Mouse (Mus musculus) MEL (cell line): Measurements from ENCODE around the gene Strn. TPM values are rescaled to one million over a fixed set of nuclear protein-coding genes. Genes with fewer than 3 reads are reported as not detected.

Experiments
- DNase-seq: peaks from one replicate; pipeline ENCODE4 v3.0.0; 2011; ENCODE audit warnings: low read depth, low spot score
- H3K27ac ChIP-seq: 2 replicates; pipeline ENCODE4 v1.5.1; 2012; ENCODE audit warnings: low read depth, mild to moderate bottlenecking, control low read depth, low read length, moderate library complexity; ENCODE audit not compliant: control insufficient read depth
- H3K27me3 ChIP-seq, 2 experiments: fragments of 150-350 bp in 1 of 2; sonication (generic) in 1 of 2; 2 replicates each; pipeline ENCODE4 v1.6.1; 2012; ENCODE audit warnings: low read length in 2 of 2, mild to moderate bottlenecking in 2 of 2, improper control_type of control experiment in 1 of 2, moderate library complexity in 1 of 2; ENCODE audit not compliant: insufficient read depth in 2 of 2, control insufficient read depth in 1 of 2
- H3K36me3 ChIP-seq, 2 experiments: 2 replicates each; pipeline ENCODE4 v1.6.1; 2012 to 2014; ENCODE audit warnings: low read length in 2 of 2, improper control_type of control experiment in 1 of 2, inconsistent platforms in 1 of 2, mild to moderate bottlenecking in 1 of 2; ENCODE audit not compliant: insufficient read depth in 2 of 2, control insufficient read depth in 1 of 2
- H3K4me1 ChIP-seq, 2 experiments: fragments of 150-350 bp in 1 of 2; sonication (generic) in 1 of 2; 2 replicates each; pipeline ENCODE4 v1.6.1; 2012; ENCODE audit warnings: low read length in 2 of 2, improper control_type of control experiment in 1 of 2, mild to moderate bottlenecking in 1 of 2; ENCODE audit not compliant: insufficient read depth in 2 of 2, control insufficient read depth in 1 of 2
- H3K4me3 ChIP-seq, 2 experiments: fragments of 150-350 bp in 1 of 2; sonication (generic) in 1 of 2; 2 replicates each; pipeline ENCODE4 v1.5.1; 2012; ENCODE audit warnings: low read depth in 2 of 2, low read length in 2 of 2, mild to moderate bottlenecking in 2 of 2, moderate library complexity in 2 of 2, control low read depth in 1 of 2, improper control_type of control experiment in 1 of 2; ENCODE audit not compliant: control insufficient read depth in 1 of 2, insufficient read depth in 1 of 2
- H3K79me2 ChIP-seq: 2 replicates; pipeline ENCODE4 v1.6.1; 2012; ENCODE audit warnings: mild to moderate bottlenecking, low read length, moderate library complexity; ENCODE audit not compliant: control insufficient read depth, poor library complexity, insufficient read depth
- H3K9ac ChIP-seq: 2 replicates; pipeline ENCODE4 v1.6.1; 2012; ENCODE audit warnings: low read depth, mild to moderate bottlenecking, control low read depth, low read length, moderate library complexity; ENCODE audit not compliant: control insufficient read depth, poor library complexity, severe bottlenecking
- H3K9me3 ChIP-seq: fragments of 150-350 bp; sonication (generic); replicated peaks from 2 replicates; pipeline ENCODE4 v1.6.1; 2012; ENCODE audit warnings: mild to moderate bottlenecking, low read length, improper control_type of control experiment, moderate library complexity; ENCODE audit not compliant: insufficient read depth
- CHD1 ChIP-seq: IDR thresholded peaks from 2 replicates; pipeline ENCODE4 v1.6.1; 2012; ENCODE audit warnings: low read depth, mild to moderate bottlenecking, inconsistent platforms, low read length, improper control_type of control experiment
- CHD2 ChIP-seq: IDR thresholded peaks from 2 replicates; pipeline ENCODE4 v1.6.1; 2011; ENCODE audit warnings: low read length, improper control_type of control experiment
- CTCF ChIP-seq, 3 experiments: IDR thresholded peaks in 2 of 3; conservative IDR thresholded peaks in 1 of 3; 2 replicates each; pipeline ENCODE4 v1.5.1; 2011 to 2012; ENCODE audit warnings: low read length in 3 of 3, low read depth in 2 of 3, mild to moderate bottlenecking in 2 of 3, improper control_type of control experiment in 1 of 3, inconsistent platforms in 1 of 3, mixed read lengths in 1 of 3, moderate library complexity in 1 of 3; ENCODE audit not compliant: control insufficient read depth in 1 of 3, insufficient read depth in 1 of 3, poor library complexity in 1 of 3, severe bottlenecking in 1 of 3
- GATA1 ChIP-seq: IDR thresholded peaks from 2 replicates; pipeline ENCODE4 v1.6.1; 2011; ENCODE audit warnings: low read depth, low read length, improper control_type of control experiment
- KAT2A ChIP-seq: conservative IDR thresholded peaks from 2 replicates; pipeline ENCODE4 v1.6.1; 2012; ENCODE audit warnings: low read depth, low read length, improper control_type of control experiment, inconsistent platforms
- MAX ChIP-seq: IDR thresholded peaks from 2 replicates; pipeline ENCODE4 v1.6.1; 2011; ENCODE audit warnings: low read length, improper control_type of control experiment
- MAZ ChIP-seq: IDR thresholded peaks from 2 replicates; pipeline ENCODE4 v1.6.1; 2012; ENCODE audit warnings: low read depth, mild to moderate bottlenecking, inconsistent platforms, low read length, improper control_type of control experiment
- MEF2A ChIP-seq: IDR thresholded peaks from 2 replicates; pipeline ENCODE4 v1.6.1; 2014; ENCODE audit warnings: low read depth, mild to moderate bottlenecking, inconsistent platforms, low read length, improper control_type of control experiment; ENCODE audit not compliant: poor library complexity, insufficient replicate concordance, severe bottlenecking; ENCODE audit errors: extremely low read depth
- MXI1 ChIP-seq: IDR thresholded peaks from 2 replicates; pipeline ENCODE4 v1.6.1; 2011; ENCODE audit warnings: mild to moderate bottlenecking, low read depth, low read length, improper control_type of control experiment
- POLR2AphosphoS5 ChIP-seq: IDR thresholded peaks from 2 replicates; pipeline ENCODE4 v1.6.1; 2012; ENCODE audit warnings: low read depth, borderline replicate concordance, mild to moderate bottlenecking, inconsistent platforms, low read length, moderate library complexity, mixed read lengths
- RAD21 ChIP-seq: IDR thresholded peaks from 2 replicates; pipeline ENCODE4 v1.6.1; 2011; ENCODE audit warnings: mild to moderate bottlenecking, low read depth, low read length, improper control_type of control experiment
- RCOR1 ChIP-seq: IDR thresholded peaks from 2 replicates; pipeline ENCODE4 v1.6.1; 2012; ENCODE audit warnings: low read depth, mild to moderate bottlenecking, inconsistent platforms, low read length, improper control_type of control experiment
- SMC3 ChIP-seq: IDR thresholded peaks from 2 replicates; pipeline ENCODE4 v1.6.1; 2011; ENCODE audit warnings: low read depth, low read length, improper control_type of control experiment
- TCF12 ChIP-seq: IDR thresholded peaks from 2 replicates; pipeline ENCODE4 v1.6.1; 2014; ENCODE audit warnings: low read depth, mild to moderate bottlenecking, inconsistent platforms, low read length, improper control_type of control experiment, moderate library complexity
- UBTF ChIP-seq: IDR thresholded peaks from 2 replicates; pipeline ENCODE4 v1.6.1; 2012; ENCODE audit warnings: low read depth, mild to moderate bottlenecking, inconsistent platforms, low read length, improper control_type of control experiment, moderate library complexity, borderline replicate concordance; ENCODE audit not compliant: insufficient read depth
- ZKSCAN1 ChIP-seq: IDR thresholded peaks from 2 replicates; pipeline ENCODE4 v1.6.1; 2012; ENCODE audit warnings: low read depth, mild to moderate bottlenecking, inconsistent platforms, low read length, improper control_type of control experiment, moderate library complexity
- ZMIZ1 ChIP-seq: IDR thresholded peaks from 2 replicates; pipeline ENCODE4 v1.6.1; 2012; ENCODE audit warnings: low read depth, mild to moderate bottlenecking, inconsistent platforms, low read length, improper control_type of control experiment, moderate library complexity
- polyA plus RNA-seq, 2 experiments: library from polyadenylated mRNA; stranded (reverse) in 1 of 2; unstranded in 1 of 2; fragments of >175 nt in 1 of 2; fragments of >200 nt in 1 of 2; gene quantifications; 2 replicates each; pipeline versions ENCODE4 v1.2.1 to v1.2.4; 2012; ENCODE audit warnings: low replicate concordance in 2 of 2, low read depth in 1 of 2; ENCODE audit not compliant: insufficient read length in 2 of 2, insufficient read depth in 1 of 2, missing spikeins in 1 of 2
- total RNA-seq: library from RNA; depleted of rRNA; stranded (reverse); fragments of 300-350 nt; gene quantifications from 2 replicates; pipeline ENCODE4 v1.2.3, GENCODE M21; 2012

The Strn gene
- total and polyA plus RNA-seq, 3 experiments, result 10.2 to 13.9 TPM; not detected in 1

DNA sequence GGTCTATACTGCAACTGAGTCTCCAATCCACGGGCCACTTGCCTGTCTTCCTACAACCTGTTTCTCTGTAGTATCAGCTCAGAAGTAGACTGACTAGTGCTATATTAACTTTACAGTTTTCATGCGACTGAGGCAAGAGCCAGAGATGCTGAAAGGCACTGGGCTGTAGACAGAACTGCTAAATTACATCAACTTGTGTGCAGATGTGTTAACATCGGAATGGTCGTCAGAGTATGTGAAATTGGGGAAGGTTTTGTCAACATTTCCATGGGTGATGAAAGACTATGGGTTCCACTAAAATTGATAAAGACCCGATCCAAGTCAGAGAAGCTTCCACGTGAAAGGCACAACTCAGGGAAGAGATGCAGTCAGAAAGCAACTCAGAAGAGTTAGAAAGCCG, 34.0 kb downstream of the Strn start:
- H3K27ac ChIP-seq, result no peak overlapping the region
- TF ChIP-seq MAX (no peak), RCOR1 (no peak), KAT2A (no peak)
- H3K4me3 ChIP-seq, result no peak overlapping the region
- H3K9ac ChIP-seq, result no peak overlapping the region
- DNase-seq, result no peak
- no peaks in the 10 kb centered on the region for H3K27me3 ChIP-seq
- peaks cover 2 to 7% of the 10 kb centered on the region in 2 experiments; a peak in 3 of 4 replicates for H3K36me3 ChIP-seq
- H3K9me3 ChIP-seq, result no peaks in the 10 kb centered on the region
- H3K79me2 ChIP-seq, result no peaks in the 10 kb centered on the region
- no peaks in the 10 kb centered on the region for H3K4me1 ChIP-seq

- Histone ChIP-seq H3K4me1 (peaks cover 0 to 4% of the 10 kb centered on the region in 2 experiments; a peak in 1 of 4 replicates), H3K27me3 (no peaks in the 10 kb centered on the region), H3K4me3 (no peak overlapping the region), H3K79me2 (no peaks in the 10 kb centered on the region), H3K9me3 (no peaks in the 10 kb centered on the region), H3K27ac (no peak overlapping the region), H3K36me3 (peaks cover 2 to 11% of the 10 kb centered on the region in 2 experiments; a peak in 3 of 4 replicates), H3K9ac (no peak overlapping the region)
- no peak for DNase-seq
- no peak for TF ChIP-seq RAD21
- TF ChIP-seq UBTF, result no peak
- no peak for TF ChIP-seq MEF2A
- no peak for TF ChIP-seq KAT2A
- no peak for TF ChIP-seq MXI1
- TF ChIP-seq CTCF (IDR thresholded peaks at IDR 0.05 in 2 of 3, conservative IDR thresholded peaks at IDR 0.05 in 1 of 3; ENCODE audit: control insufficient read depth in 1 of 3, insufficient read depth in 1 of 3, low read depth in 2 of 3, low read length in 3 of 3, poor library complexity in 1 of 3, severe bottlenecking in 1 of 3), result no peak
- TF ChIP-seq SMC3, result no peak
Observed at GRCm38 (mm10) chr17:78698965-78699364, 38.0 kb downstream of the Strn start.

DNA sequence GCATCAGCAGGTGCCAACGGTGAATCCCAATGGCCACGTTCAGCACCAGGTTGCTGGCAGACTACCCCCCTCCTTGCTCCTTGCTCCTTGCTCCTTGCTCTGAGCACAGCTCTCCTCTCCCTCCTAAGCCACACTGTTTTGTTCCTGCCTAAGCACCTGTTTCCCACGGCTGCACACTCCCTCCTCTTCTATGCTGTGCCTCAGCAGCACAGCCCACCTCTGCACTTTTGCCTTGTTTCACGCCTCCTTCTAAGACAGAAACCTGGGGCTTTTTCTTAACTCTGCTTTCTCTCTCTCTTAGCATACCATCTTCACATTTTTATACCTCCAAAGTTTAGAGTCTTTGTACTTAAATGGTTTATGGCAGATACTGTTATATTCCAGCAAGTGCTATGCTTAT, 39.5 kb downstream of the Strn start:
- no peak overlapping the region for H3K9ac ChIP-seq
- H3K27ac ChIP-seq, result no peak overlapping the region
- H3K36me3 ChIP-seq, result peaks cover 2 to 11% of the 10 kb centered on the region in 2 experiments; a peak in 3 of 4 replicates
- H3K4me3 ChIP-seq, result no peak overlapping the region
- peaks cover 0 to 4% of the 10 kb centered on the region in 2 experiments; a peak in 1 of 4 replicates for H3K4me1 ChIP-seq
- H3K79me2 ChIP-seq, result no peaks in the 10 kb centered on the region
- TF ChIP-seq GATA1 (no peak), ZMIZ1 (no peak), POLR2AphosphoS5 (no peak), ZKSCAN1 (no peak), CHD1 (no peak), MAZ (no peak), TCF12 (no peak), CHD2 (no peak)
- no peaks in the 10 kb centered on the region for H3K27me3 ChIP-seq
- DNase-seq, result no peak
- H3K9me3 ChIP-seq, result no peaks in the 10 kb centered on the region
